Mouse (Mus musculus): ENCODE data around the gene Vmn2r48. TPM values are rescaled to one million over a fixed set of nuclear protein-coding genes. Genes with fewer than 3 reads are reported as not detected.
"Not testable (repeated sequence)": the region's sequence is repeated elsewhere in the genome, so short reads cannot be mapped to it uniquely, and the experiment has no call there.

Vmn2r48 gene
- polyA plus RNA-seq (2015; fragmentation: Nextera tagmentation; extraction: Ambion mirVana): not detected in 2 replicates

DNA sequence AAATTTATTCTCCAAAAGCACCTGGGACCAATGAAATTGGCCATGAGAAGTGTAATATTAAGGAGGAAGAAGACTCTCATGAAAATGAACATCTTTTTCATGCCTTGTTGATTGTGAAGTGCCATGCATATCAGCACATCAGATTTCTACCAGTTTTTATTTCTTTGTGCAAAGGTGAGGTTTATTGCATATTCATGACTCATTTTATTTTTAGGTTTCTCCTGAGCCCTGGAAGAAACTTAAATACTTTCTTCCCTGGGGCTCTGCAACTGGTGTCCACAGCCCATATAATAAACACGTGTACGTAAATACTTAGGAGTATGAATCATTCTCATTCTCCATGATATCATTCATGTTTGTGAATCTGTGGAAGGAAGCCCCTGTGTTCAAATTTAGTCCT, at the start of gene Vmn2r48:
Gene Vmn2r48, minus strand, starts transcription at position 101 of the 400 bp plus-strand sequence.
- not testable (repeated sequence) for ATAC-seq (ENCODE audit: borderline replicate concordance, extremely low read depth, low FRiP score, low TSS enrichment)

DNA sequence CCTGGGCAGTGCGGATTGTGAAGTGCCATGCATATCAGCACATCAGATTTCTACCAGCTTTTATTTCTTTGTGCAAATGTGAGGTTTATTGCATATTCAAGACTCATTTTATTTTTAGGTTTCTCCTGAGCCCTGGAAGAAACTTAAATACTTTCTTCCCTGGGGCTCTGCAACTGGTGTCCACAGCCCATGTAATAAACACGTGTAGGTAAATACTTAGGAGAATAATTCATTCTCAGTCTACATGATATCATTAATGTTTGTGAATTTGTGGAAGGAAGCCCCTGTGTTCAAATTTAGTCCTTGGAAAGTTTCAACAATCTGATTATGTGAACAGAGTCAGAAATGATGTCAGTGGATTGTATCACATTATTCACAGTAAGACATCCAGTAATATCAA, 38.8 kb upstream of the Vmn2r48 start, which contains the start of gene Vmn2r49:
Gene Vmn2r49, minus strand, starts transcription at position 101 of the 400 bp plus-strand sequence.
- H3K4me3 ChIP-seq; H3K27me3 ChIP-seq; H3K27ac ChIP-seq; ATAC-seq (ENCODE audit: borderline replicate concordance, extremely low read depth, low FRiP score, low TSS enrichment); H3K4me1 ChIP-seq; H3K9me3 ChIP-seq; H3K36me3 ChIP-seq; H3K9ac ChIP-seq; H3K4me2 ChIP-seq: not testable (repeated sequence)
- 76% methylated on average over 2 of the region's 2 CpGs for WGBS

More for the DNA sequence above, at the start of gene Vmn2r48:
- H3K9ac ChIP-seq, H3K36me3 ChIP-seq, H3K4me1 ChIP-seq, H3K27ac ChIP-seq, H3K4me3 ChIP-seq, H3K4me2 ChIP-seq, H3K9me3 ChIP-seq, H3K27me3 ChIP-seq: not testable (repeated sequence)
- 78% methylated on average over 2 of the region's 2 CpGs for WGBS

Other genes with a start within 250 kb of the Vmn2r48 start
- gene Vmn2r46, start 183.0 kb downstream of the Vmn2r48 start, polyA plus RNA-seq (2015; fragmentation: Nextera tagmentation; extraction: Ambion mirVana): not detected in 2 replicates
- not detected in 2 replicates for gene Vmn2r47, start 112.3 kb downstream of the Vmn2r48 start, polyA plus RNA-seq (2015; fragmentation: Nextera tagmentation; extraction: Ambion mirVana)
- not detected in 2 replicates for gene Vmn2r49, start 38.7 kb upstream of the Vmn2r48 start, polyA plus RNA-seq (2015; fragmentation: Nextera tagmentation; extraction: Ambion mirVana)
- gene Vmn2r50, start 99.7 kb upstream of the Vmn2r48 start, polyA plus RNA-seq (2015; fragmentation: Nextera tagmentation; extraction: Ambion mirVana): not detected in 2 replicates
- not detected in 2 replicates for gene Vmn2r51, start 152.2 kb upstream of the Vmn2r48 start, polyA plus RNA-seq (2015; fragmentation: Nextera tagmentation; extraction: Ambion mirVana)
- not detected in 2 replicates for gene Vmn2r52, start 223.0 kb upstream of the Vmn2r48 start, polyA plus RNA-seq (2015; fragmentation: Nextera tagmentation; extraction: Ambion mirVana)

Measured in lung, embryonic 15.5 days (tissue).